Mouse (Mus musculus): Measurements from ENCODE around the gene Mixl1. TPM values are rescaled to one million over a fixed set of nuclear protein-coding genes. Genes with fewer than 3 reads are reported as not detected.

Gene Mixl1
- polyA plus RNA-seq (2014; fragmentation: Nextera tagmentation; extraction: Ambion mirVana): 0.14 and 0.27 TPM in 2 replicates

DNA sequence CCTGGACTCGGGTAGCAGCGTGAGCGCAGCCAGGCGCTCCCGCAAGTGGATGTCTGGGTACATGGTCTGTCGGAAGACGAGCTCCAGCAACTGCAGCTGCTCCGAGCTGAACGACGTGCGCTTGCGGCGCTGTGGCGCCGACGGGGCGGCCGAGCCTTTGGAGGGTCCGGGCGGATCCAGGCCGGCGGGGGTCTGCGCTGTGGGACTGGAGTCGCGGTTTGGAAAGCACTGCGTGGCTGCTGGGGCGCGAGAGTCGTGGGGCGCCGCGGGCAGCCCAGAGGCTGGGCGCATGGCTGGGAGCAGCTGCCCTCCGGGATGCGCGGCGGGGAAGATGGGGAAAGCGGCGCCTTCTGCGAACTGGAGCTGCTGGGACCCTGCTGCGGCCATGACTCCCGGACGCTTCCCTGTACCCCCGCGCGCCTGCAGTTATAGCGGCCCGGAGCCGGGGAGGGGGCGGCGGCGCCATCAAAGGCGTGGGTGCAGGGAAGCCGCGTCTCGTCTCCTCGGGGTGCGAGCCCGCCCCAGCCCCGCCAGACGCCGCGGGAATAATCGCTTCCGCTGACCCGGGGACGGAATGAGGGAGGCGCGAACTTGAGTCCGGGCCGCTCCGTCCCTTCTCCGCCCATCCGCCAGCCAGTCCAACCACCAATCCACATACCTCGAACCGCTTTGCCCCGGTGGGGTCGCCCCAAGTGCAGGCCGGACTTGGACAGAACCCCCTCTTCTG, at the start of gene Mixl1:
Gene Mixl1, minus strand, starts transcription at position 409 of the 727 bp plus-strand sequence.
- Histone ChIP-seq H3K4me2 (ENCODE audit: low read length) (peak within 1 kb of the TSS; percentile 52), H3K9me3 (replicated peaks; ENCODE audit: control insufficient read depth, low read length) (no peaks in the 10 kb centered on the region), H3K36me3 (ENCODE audit: control insufficient read depth, insufficient read depth, low read length) (peaks cover 6% of the 10 kb centered on the region), H3K27ac (ENCODE audit: low read depth, low read length) (no peak within 1 kb of the TSS), H3K4me3 (ENCODE audit: low read depth, low read length) (peak within 1 kb of the TSS; percentile 29), H3K27me3 (replicated peaks; ENCODE audit: control insufficient read depth, insufficient read depth, low read length) (peaks cover 35% of the 10 kb centered on the region), H3K4me1 (ENCODE audit: control insufficient read depth, insufficient read depth, low read length) (no peaks in the 10 kb centered on the region), H3K9ac (ENCODE audit: low read length) (peak within 1 kb of the TSS; percentile 35)
- 1% methylated on average over 68 of the region's 79 CpGs for WGBS
- peak; percentile 46; the same call in 1 of the 2 replicates for ATAC-seq
- peak; percentile 37 for DNase-seq (ENCODE audit: low spot score)

GRCm38 (mm10) chr1:180729231-180729630, 32.4 kb upstream of the Mixl1 start:
- Histone ChIP-seq H3K9ac (ENCODE audit: low read length) (no peak overlapping the region), H3K9me3 (replicated peaks; ENCODE audit: control insufficient read depth, low read length) (no peaks in the 10 kb centered on the region), H3K27ac (ENCODE audit: low read depth, low read length) (no peak overlapping the region), H3K4me2 (ENCODE audit: low read length) (no peak overlapping the region), H3K4me1 (ENCODE audit: control insufficient read depth, insufficient read depth, low read length) (peaks cover 12% of the 10 kb centered on the region), H3K27me3 (replicated peaks; ENCODE audit: control insufficient read depth, insufficient read depth, low read length) (no peaks in the 10 kb centered on the region), H3K36me3 (ENCODE audit: control insufficient read depth, insufficient read depth, low read length) (peaks cover 2% of the 10 kb centered on the region), H3K4me3 (ENCODE audit: low read depth, low read length) (no peak overlapping the region)
- ATAC-seq: no peak
- 97% methylated on average over 3 of the region's 3 CpGs for WGBS
- no peak for DNase-seq (ENCODE audit: low spot score)

DNA sequence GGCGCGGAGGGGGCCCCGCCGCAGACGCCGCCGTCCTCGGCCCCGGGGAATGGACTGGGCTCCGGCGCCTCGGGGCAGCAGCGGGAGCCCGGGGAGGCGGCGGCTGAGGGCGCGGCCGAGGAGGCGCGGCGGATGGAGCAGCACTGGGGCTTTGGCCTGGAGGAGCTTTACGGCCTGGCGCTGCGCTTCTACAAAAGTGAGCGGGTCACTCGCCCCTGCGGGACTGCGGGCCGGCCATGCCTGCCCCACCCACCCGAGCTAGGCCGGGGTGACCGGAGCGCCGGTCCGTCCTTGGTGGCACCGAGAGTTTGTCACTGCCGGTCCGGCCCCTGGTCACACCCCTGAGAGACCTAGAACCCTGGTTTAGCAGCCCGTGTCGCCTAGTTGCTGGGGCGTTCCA, 29.3 kb upstream of the Mixl1 start:
- H3K9ac ChIP-seq (ENCODE audit: low read length): peak overlapping the region; percentile 96
- H3K27me3 ChIP-seq (replicated peaks; ENCODE audit: control insufficient read depth, insufficient read depth, low read length): no peaks in the 10 kb centered on the region
- WGBS: 1% methylated on average over 36 of the region's 42 CpGs
- no peaks in the 10 kb centered on the region for H3K36me3 ChIP-seq (ENCODE audit: control insufficient read depth, insufficient read depth, low read length)
- no peaks in the 10 kb centered on the region for H3K9me3 ChIP-seq (replicated peaks; ENCODE audit: control insufficient read depth, low read length)
- H3K4me3 ChIP-seq (ENCODE audit: low read depth, low read length): peak overlapping the region; percentile 99
- H3K27ac ChIP-seq (ENCODE audit: low read depth, low read length): peak overlapping the region; percentile 78
- peaks cover 12% of the 10 kb centered on the region for H3K4me1 ChIP-seq (ENCODE audit: control insufficient read depth, insufficient read depth, low read length)
- DNase-seq (ENCODE audit: low spot score) (peak; percentile 8), ATAC-seq (peak; percentile 81)
- H3K4me2 ChIP-seq (ENCODE audit: low read length): peak overlapping the region; percentile 64

GRCm38 (mm10) chr1:180725704-180726179, 28.9 kb upstream of the Mixl1 start, which contains the start of gene Acbd3:
Gene Acbd3 (plus strand): TSS chr1:180726043.
- no peaks in the 10 kb centered on the region for H3K27me3 ChIP-seq (replicated peaks; ENCODE audit: control insufficient read depth, insufficient read depth, low read length)
- H3K4me3 ChIP-seq (ENCODE audit: low read depth, low read length): peak within 1 kb of the TSS; percentile 99
- no peaks in the 10 kb centered on the region for H3K9me3 ChIP-seq (replicated peaks; ENCODE audit: control insufficient read depth, low read length)
- peak within 1 kb of the TSS; percentile 96 for H3K9ac ChIP-seq (ENCODE audit: low read length)
- peak; percentile 97 for ATAC-seq
- H3K36me3 ChIP-seq (ENCODE audit: control insufficient read depth, insufficient read depth, low read length): no peaks in the 10 kb centered on the region
- peak within 1 kb of the TSS; percentile 64 for H3K4me2 ChIP-seq (ENCODE audit: low read length)
- WGBS: under 1% methylated on average over 46 of the region's 52 CpGs
- peak; percentile 93 for DNase-seq (ENCODE audit: low spot score)
- H3K4me1 ChIP-seq (ENCODE audit: control insufficient read depth, insufficient read depth, low read length): peaks cover 12% of the 10 kb centered on the region
- peak within 1 kb of the TSS; percentile 78 for H3K27ac ChIP-seq (ENCODE audit: low read depth, low read length)

- no peaks in the 10 kb centered on the region for H3K9me3 ChIP-seq (replicated peaks; ENCODE audit: control insufficient read depth, low read length)
- H3K36me3 ChIP-seq (ENCODE audit: control insufficient read depth, insufficient read depth, low read length): no peaks in the 10 kb centered on the region
- H3K4me2 ChIP-seq (ENCODE audit: low read length): no peak overlapping the region
- ATAC-seq: no peak
- no peak overlapping the region for H3K4me3 ChIP-seq (ENCODE audit: low read depth, low read length)
- H3K4me1 ChIP-seq (ENCODE audit: control insufficient read depth, insufficient read depth, low read length): peaks cover 12% of the 10 kb centered on the region
- H3K9ac ChIP-seq (ENCODE audit: low read length): no peak overlapping the region
- WGBS: 61% methylated on average over 1 of the region's 1 CpGs
- no peak for DNase-seq (ENCODE audit: low spot score)
- no peak overlapping the region for H3K27ac ChIP-seq (ENCODE audit: low read depth, low read length)
- H3K27me3 ChIP-seq (replicated peaks; ENCODE audit: control insufficient read depth, insufficient read depth, low read length): no peaks in the 10 kb centered on the region
These were observed 26.9 kb upstream of the Mixl1 start for GRCm38 (mm10) chr1:180723701-180724238.

DNA sequence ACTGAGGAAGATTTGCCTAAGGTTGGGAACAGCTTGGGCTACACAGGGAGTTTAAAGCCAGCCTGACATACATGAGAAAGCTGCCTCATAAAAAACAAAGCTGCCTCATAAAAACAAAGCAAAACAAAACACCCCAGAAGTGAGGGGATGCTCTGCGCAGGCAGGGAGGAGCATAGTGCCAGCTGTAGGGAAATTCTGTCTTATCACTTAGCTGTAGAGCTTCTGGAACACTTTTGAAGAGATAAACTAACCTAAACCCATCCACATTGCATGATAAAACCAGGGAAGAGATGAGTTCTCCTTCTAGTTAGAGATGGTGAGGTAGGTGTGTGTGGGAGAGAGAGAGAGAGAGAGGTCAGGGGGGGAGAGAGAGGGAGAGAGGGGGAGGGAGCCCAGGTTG, 25.8 kb upstream of the Mixl1 start:
- DNase-seq (ENCODE audit: low spot score) (no peak), ATAC-seq (no peak)
- H3K27ac ChIP-seq (ENCODE audit: low read depth, low read length): no peak overlapping the region
- H3K36me3 ChIP-seq (ENCODE audit: control insufficient read depth, insufficient read depth, low read length): no peaks in the 10 kb centered on the region
- H3K9ac ChIP-seq (ENCODE audit: low read length): no peak overlapping the region
- H3K4me3 ChIP-seq (ENCODE audit: low read depth, low read length): no peak overlapping the region
- WGBS: 68% methylated on average over 1 of the region's 1 CpGs
- H3K4me2 ChIP-seq (ENCODE audit: low read length): no peak overlapping the region
- H3K4me1 ChIP-seq (ENCODE audit: control insufficient read depth, insufficient read depth, low read length): peaks cover 10% of the 10 kb centered on the region
- no peaks in the 10 kb centered on the region for H3K9me3 ChIP-seq (replicated peaks; ENCODE audit: control insufficient read depth, low read length)
- no peaks in the 10 kb centered on the region for H3K27me3 ChIP-seq (replicated peaks; ENCODE audit: control insufficient read depth, insufficient read depth, low read length)

DNA sequence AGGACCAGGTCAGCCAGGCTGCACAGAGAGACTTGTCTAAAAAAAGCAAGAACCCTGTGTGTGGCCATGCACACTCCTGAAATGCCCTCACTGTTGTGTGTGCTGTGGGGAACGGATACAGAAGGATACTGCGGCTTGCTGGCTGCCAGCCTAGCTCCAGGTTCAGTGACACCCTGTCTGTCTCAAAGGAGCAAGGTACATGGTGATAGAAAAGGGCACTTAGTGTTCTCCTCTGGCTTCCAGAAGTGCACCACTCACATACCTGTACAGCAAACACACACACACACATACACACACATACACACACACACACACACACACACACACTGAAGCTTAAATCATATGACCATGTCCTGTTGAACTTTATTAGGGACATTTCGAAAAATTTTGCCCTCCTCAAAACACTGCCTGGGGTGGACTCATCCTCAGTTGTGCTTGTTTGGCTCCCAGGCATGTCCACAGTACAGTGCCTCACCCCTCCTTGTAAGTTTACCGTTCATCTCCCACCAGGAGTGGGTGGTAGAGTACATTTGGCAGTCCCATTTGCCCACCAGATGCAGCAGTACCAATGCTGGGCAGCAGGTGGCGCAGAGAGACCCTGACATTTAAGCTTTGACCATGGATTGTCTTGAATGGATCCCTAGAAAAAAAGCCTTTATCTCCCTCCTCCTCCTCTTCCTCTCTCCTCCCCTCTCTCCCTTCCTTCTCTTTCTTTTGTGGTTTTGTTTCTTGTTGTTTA, 23.3 kb upstream of the Mixl1 start:
- peak; percentile 65; the same call in 1 of the 2 replicates for ATAC-seq
- no peak overlapping the region for H3K4me2 ChIP-seq (ENCODE audit: low read length)
- H3K9ac ChIP-seq (ENCODE audit: low read length): no peak overlapping the region
- H3K4me3 ChIP-seq (ENCODE audit: low read depth, low read length): no peak overlapping the region
- 47% methylated on average over 5 of the region's 5 CpGs for WGBS
- no peaks in the 10 kb centered on the region for H3K4me1 ChIP-seq (ENCODE audit: control insufficient read depth, insufficient read depth, low read length)
- no peak overlapping the region for H3K27ac ChIP-seq (ENCODE audit: low read depth, low read length)
- H3K9me3 ChIP-seq (replicated peaks; ENCODE audit: control insufficient read depth, low read length): no peaks in the 10 kb centered on the region
- no peaks in the 10 kb centered on the region for H3K27me3 ChIP-seq (replicated peaks; ENCODE audit: control insufficient read depth, insufficient read depth, low read length)
- H3K36me3 ChIP-seq (ENCODE audit: control insufficient read depth, insufficient read depth, low read length): no peaks in the 10 kb centered on the region
- DNase-seq (ENCODE audit: low spot score): peak; percentile 74

DNA sequence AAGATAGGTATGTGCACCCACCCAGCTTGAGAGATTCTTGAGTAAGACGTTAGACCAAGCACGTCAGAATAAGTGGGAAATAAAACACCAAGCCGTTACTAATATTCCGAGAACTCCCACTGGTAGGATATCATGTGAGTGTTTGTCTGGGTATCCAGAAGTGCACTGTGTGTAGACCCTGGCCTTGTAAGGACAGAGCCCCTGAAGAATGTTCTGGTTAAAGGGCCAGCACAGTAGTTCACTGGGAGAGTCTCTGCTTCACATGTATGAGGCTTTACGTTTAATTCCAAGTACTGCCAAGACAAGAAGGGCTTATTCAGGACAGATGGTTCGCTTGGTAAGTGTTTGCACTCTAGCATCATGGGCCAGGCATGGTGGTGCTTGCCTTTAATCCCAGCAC, 22.6 kb upstream of the Mixl1 start:
- ATAC-seq (no peak), DNase-seq (ENCODE audit: low spot score) (no peak)
- no peak overlapping the region for H3K9ac ChIP-seq (ENCODE audit: low read length)
- H3K9me3 ChIP-seq (replicated peaks; ENCODE audit: control insufficient read depth, low read length): no peaks in the 10 kb centered on the region
- no peak overlapping the region for H3K27ac ChIP-seq (ENCODE audit: low read depth, low read length)
- H3K4me2 ChIP-seq (ENCODE audit: low read length): no peak overlapping the region
- H3K27me3 ChIP-seq (replicated peaks; ENCODE audit: control insufficient read depth, insufficient read depth, low read length): no peaks in the 10 kb centered on the region
- no peaks in the 10 kb centered on the region for H3K4me1 ChIP-seq (ENCODE audit: control insufficient read depth, insufficient read depth, low read length)
- 80% methylated on average over 6 of the region's 6 CpGs for WGBS
- H3K4me3 ChIP-seq (ENCODE audit: low read depth, low read length): no peak overlapping the region
- no peaks in the 10 kb centered on the region for H3K36me3 ChIP-seq (ENCODE audit: control insufficient read depth, insufficient read depth, low read length)
